ENCODE assay signal across 16 mouse cellular contexts in the genomic region with DNA sequence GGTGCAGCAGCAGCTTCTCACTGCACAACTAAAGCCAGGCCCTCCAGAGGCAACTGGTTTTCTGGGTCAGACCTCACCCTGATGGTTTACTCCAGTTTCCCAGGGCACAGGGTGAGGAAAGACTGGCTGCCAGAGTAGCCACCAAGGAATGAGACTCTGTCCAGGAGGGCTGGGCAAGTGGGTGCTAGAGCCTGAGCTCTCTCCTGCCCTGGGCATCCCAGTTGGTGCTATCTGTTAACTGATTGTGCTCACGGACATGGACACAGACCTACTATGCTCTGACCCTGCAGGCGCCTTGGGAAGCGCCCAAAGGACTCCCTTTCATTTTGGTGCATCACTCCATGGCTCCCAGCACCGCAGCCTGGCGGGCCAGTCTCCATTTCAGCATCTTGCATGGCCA.
"Had no signal": no experiment of that assay in that cellular context is flagged by ENCODE, and none has a peak within 500 bp of the region (broad histone marks: within the 10 kb centered on the region; RNA-seq: fewer than 3 reads in every experiment).

No protein-coding gene starts in this region.

- H3K4me3 ChIP-seq: neural tube, embryonic 13.5 days; neural tube, embryonic 15.5 days; stomach, embryonic 15.5 days had no signal

- H3K27me3 ChIP-seq: stomach, embryonic 15.5 days had no signal

- H3K9ac ChIP-seq: neural tube, embryonic 13.5 days; neural tube, embryonic 15.5 days; stomach, embryonic 15.5 days had no signal

- H3K4me2 ChIP-seq: neural tube, embryonic 13.5 days; neural tube, embryonic 15.5 days; stomach, embryonic 15.5 days had no signal

- DNase-seq: retina, postnatal 1 day; right cerebral cortex, adult 18-20 months; right cerebral cortex, postnatal 14 days; right cerebral cortex, postnatal 25 days; right cerebral cortex, postnatal 4 days; spleen, adult 18-20 months; thymus, adult 18-20 months; thymus, adult 2 months; thymus, postnatal 14 days; thymus, postnatal 25 days; thymus, postnatal 36 days; thymus, postnatal 4 days had no signal

- H3K27ac ChIP-seq: neural tube, embryonic 13.5 days; neural tube, embryonic 15.5 days; stomach, embryonic 15.5 days; stomach, postnatal 0 days had no signal

- H3K4me1 ChIP-seq: neural tube, embryonic 13.5 days; stomach, embryonic 15.5 days had no signal

- H3K9me3 ChIP-seq: neural tube, embryonic 13.5 days; neural tube, embryonic 15.5 days; stomach, embryonic 15.5 days had no signal
